Mouse (Mus musculus) forebrain, embryonic 14.5 days (tissue): Measurements from ENCODE around the gene Hoga1. TPM values are rescaled to one million over a fixed set of nuclear protein-coding genes. Genes with fewer than 3 reads are reported as not detected.
"Not testable (repeated sequence)": the region's sequence is repeated elsewhere in the genome, so short reads cannot be mapped to it uniquely, and the experiment has no call there.

ENCODE experiments used
- ATAC-seq: fragments of 200-750 bp; cut with Nextera tagmentation; 2 replicates; pipeline ENCODE4 v1.8.0; 2017; ENCODE audit warnings: mild to moderate bottlenecking, moderate library complexity
- DNase-seq: peaks from one replicate; pipeline ENCODE4 v3.0.0-alpha.2; 2015; ENCODE audit warnings: low spot score
- H3K27ac ChIP-seq: fragments of 300-500 bp; sonication (generic); 2 replicates; pipeline ENCODE4 v1.5.1; 2014; ENCODE audit warnings: low read depth, mild to moderate bottlenecking, control low read depth, low read length, moderate library complexity
- H3K27me3 ChIP-seq: fragments of 300-500 bp; sonication (generic); replicated peaks from 2 replicates; pipeline ENCODE4 v1.6.1; 2014; ENCODE audit warnings: low read length, control low read depth, mixed read lengths; ENCODE audit not compliant: control insufficient read depth, insufficient read depth
- H3K36me3 ChIP-seq: fragments of 300-500 bp; sonication (generic); 2 replicates; pipeline ENCODE4 v1.6.1; 2014; ENCODE audit warnings: low read length, control low read depth; ENCODE audit not compliant: control insufficient read depth, insufficient read depth
- H3K4me1 ChIP-seq: fragments of 300-500 bp; sonication (generic); 2 replicates; pipeline ENCODE4 v1.6.1; 2014; ENCODE audit warnings: antibody characterized with exemption, low read length, control low read depth; ENCODE audit not compliant: control insufficient read depth, insufficient read depth
- H3K4me2 ChIP-seq: fragments of 300-500 bp; sonication (generic); 2 replicates; pipeline ENCODE4 v1.6.1; 2014; ENCODE audit warnings: mild to moderate bottlenecking, control low read depth, low read length
- H3K4me3 ChIP-seq: fragments of 300-500 bp; sonication (generic); 2 replicates; pipeline ENCODE4 v1.5.1; 2014; ENCODE audit warnings: low read depth, low read length, control low read depth
- H3K9ac ChIP-seq: fragments of 300-500 bp; sonication (generic); 2 replicates; pipeline ENCODE4 v1.6.1; 2014; ENCODE audit warnings: mild to moderate bottlenecking, low read length, control low read depth, moderate library complexity
- H3K9me3 ChIP-seq: fragments of 300-500 bp; sonication (generic); replicated peaks from 2 replicates; pipeline ENCODE4 v1.6.1; 2016; ENCODE audit warnings: low read length, control low read depth, mixed read lengths; ENCODE audit not compliant: control insufficient read depth
- WGBS: fragments of 180-500 bp; shearing (Covaris S2); extraction: QIAGEN DNeasy Blood & Tissue Kit; methylation state at CpG from one replicate; pipeline ENCODE4 v1.1.7; 2014; 5-methylcytosine and 5-hydroxymethylcytosine counted together
- polyA plus RNA-seq: library from polyadenylated mRNA; unstranded; fragments of >200 nt; fragmentation: Nextera tagmentation; extraction: Ambion mirVana; gene quantifications from 2 replicates; pipeline ENCODE4 v1.2.1, GENCODE M21; 2014

Gene Hoga1
- polyA plus RNA-seq, 1 experiment from 2014 or later, result 0.76 TPM

- Histone ChIP-seq H3K4me2 (no peak overlapping the region), H3K4me1 (no peaks in the 10 kb centered on the region), H3K27ac (no peak overlapping the region), H3K4me3 (no peak overlapping the region), H3K9me3 (no peaks in the 10 kb centered on the region), H3K36me3 (peaks cover 30% of the 10 kb centered on the region), H3K9ac (no peak overlapping the region), H3K27me3 (no peaks in the 10 kb centered on the region)
- ATAC-seq (no peak), DNase-seq (no peak)
- 88% methylated on average over 7 of the region's 7 CpGs for WGBS
Measured at GRCm38 (mm10) chr19:42072802-42073201, 27.4 kb downstream of the Hoga1 start.

- no peaks in the 10 kb centered on the region for H3K4me1 ChIP-seq
- peaks cover 34% of the 10 kb centered on the region for H3K36me3 ChIP-seq
- no peaks in the 10 kb centered on the region for H3K27me3 ChIP-seq
- no peak overlapping the region for H3K4me2 ChIP-seq
- no peaks in the 10 kb centered on the region for H3K9me3 ChIP-seq
- WGBS, result 84% methylated on average over 2 of the region's 2 CpGs
- no peak overlapping the region for H3K27ac ChIP-seq
- DNase-seq (no peak), ATAC-seq (no peak)
- H3K9ac ChIP-seq, result no peak overlapping the region
- no peak overlapping the region for H3K4me3 ChIP-seq
Measured at GRCm38 (mm10) chr19:42075051-42075450, 29.6 kb downstream of the Hoga1 start.

- no peak overlapping the region for H3K27ac ChIP-seq
- H3K4me3 ChIP-seq, result no peak overlapping the region
- H3K36me3 ChIP-seq, result peaks cover 34% of the 10 kb centered on the region
- 91% methylated on average over 16 of the region's 16 CpGs for WGBS
- no peaks in the 10 kb centered on the region for H3K27me3 ChIP-seq
- H3K4me2 ChIP-seq, result no peak overlapping the region
- H3K9me3 ChIP-seq, result no peaks in the 10 kb centered on the region
- H3K4me1 ChIP-seq, result no peaks in the 10 kb centered on the region
- no peak for ATAC-seq
- H3K9ac ChIP-seq, result no peak overlapping the region
- DNase-seq, result no peak
Measured at GRCm38 (mm10) chr19:42075992-42076391, 30.6 kb downstream of the Hoga1 start.

- Histone ChIP-seq H3K27me3 (no peaks in the 10 kb centered on the region), H3K4me1 (no peaks in the 10 kb centered on the region), H3K4me2 (no peak overlapping the region), H3K9ac (no peak overlapping the region), H3K9me3 (no peaks in the 10 kb centered on the region), H3K4me3 (no peak overlapping the region), H3K27ac (no peak overlapping the region), H3K36me3 (peaks cover 34% of the 10 kb centered on the region)
- DNase-seq, result no peak
- WGBS, result 94% methylated on average over 8 of the region's 8 CpGs
- ATAC-seq, result no peak
Measured at GRCm38 (mm10) chr19:42078566-42078965, 33.2 kb downstream of the Hoga1 start.

- H3K27ac ChIP-seq, result no peak overlapping the region
- H3K36me3 ChIP-seq, result peaks cover 31% of the 10 kb centered on the region
- H3K4me1 ChIP-seq, result no peaks in the 10 kb centered on the region
- H3K9me3 ChIP-seq, result no peaks in the 10 kb centered on the region
- H3K27me3 ChIP-seq, result no peaks in the 10 kb centered on the region
- DNase-seq, result no peak
- 94% methylated on average over 12 of the region's 12 CpGs for WGBS
- ATAC-seq, result no peak
- H3K4me2 ChIP-seq, result no peak overlapping the region
- H3K9ac ChIP-seq, result no peak overlapping the region
- H3K4me3 ChIP-seq, result no peak overlapping the region
Measured at GRCm38 (mm10) chr19:42079006-42079405, 33.6 kb downstream of the Hoga1 start.

- Histone ChIP-seq H3K27me3 (no peaks in the 10 kb centered on the region), H3K36me3 (peaks cover 22% of the 10 kb centered on the region), H3K9ac (no peak overlapping the region), H3K4me3 (no peak overlapping the region), H3K4me1 (no peaks in the 10 kb centered on the region), H3K27ac (no peak overlapping the region), H3K4me2 (no peak overlapping the region), H3K9me3 (no peaks in the 10 kb centered on the region)
- 84% methylated on average over 5 of the region's 5 CpGs for WGBS
- ATAC-seq (no peak), DNase-seq (no peak)
Measured at GRCm38 (mm10) chr19:42079950-42080349, 34.5 kb downstream of the Hoga1 start.

- Histone ChIP-seq H3K36me3 (peaks cover 16% of the 10 kb centered on the region), H3K9me3 (no peaks in the 10 kb centered on the region), H3K4me2 (no peak overlapping the region), H3K27me3 (no peaks in the 10 kb centered on the region), H3K27ac (no peak overlapping the region), H3K4me3 (no peak overlapping the region), H3K4me1 (0 out of 2 replicates have a peak, but pooled peaks cover 1% of the 10 kb centered on the region), H3K9ac (no peak overlapping the region)
- 87% methylated on average over 11 of the region's 11 CpGs for WGBS
- ATAC-seq (no peak), DNase-seq (no peak)
Measured at GRCm38 (mm10) chr19:42080469-42080868, 35.1 kb downstream of the Hoga1 start.

GRCm38 (mm10) chr19:42081613-42082012, 36.2 kb downstream of the Hoga1 start:
- H3K9ac ChIP-seq, ATAC-seq, H3K4me1 ChIP-seq, H3K9me3 ChIP-seq, H3K27me3 ChIP-seq, H3K27ac ChIP-seq, DNase-seq, H3K4me3 ChIP-seq, H3K36me3 ChIP-seq, H3K4me2 ChIP-seq: not testable (repeated sequence)
- WGBS, result 94% methylated on average over 5 of the region's 5 CpGs

- Histone ChIP-seq H3K4me2 (peak overlapping the region; percentile 74), H3K36me3 (no peaks in the 10 kb centered on the region), H3K27ac (peak overlapping the region; percentile 52; the same call in 1 of the 2 replicates), H3K4me3 (peak overlapping the region; percentile 75), H3K9me3 (no peaks in the 10 kb centered on the region), H3K9ac (peak overlapping the region; percentile 80), H3K27me3 (no peaks in the 10 kb centered on the region), H3K4me1 (peaks cover 12% of the 10 kb centered on the region; the same call in 1 of the 2 replicates)
- 5% methylated on average over 10 of the region's 10 CpGs for WGBS
- ATAC-seq (no peak; the same call in 1 of the 2 replicates), DNase-seq (no peak)
Measured at GRCm38 (mm10) chr19:42085690-42086089, 40.3 kb downstream of the Hoga1 start.
